Mouse (Mus musculus): ENCODE results near the gene Zfp710. TPM values are rescaled to one million over a fixed set of nuclear protein-coding genes. Genes with fewer than 3 reads are reported as not detected.
A peak's percentile ranks its signal among the peaks of the same experiment; 100 is the strongest.
"Not testable (repeated sequence)": the region's sequence is repeated elsewhere in the genome, so short reads cannot be mapped to it uniquely, and the experiment has no call there.

Gene Zfp710
- total and polyA plus RNA-seq, 2 experiments from 2014 or later: 10.7 to 33.6 TPM

DNA sequence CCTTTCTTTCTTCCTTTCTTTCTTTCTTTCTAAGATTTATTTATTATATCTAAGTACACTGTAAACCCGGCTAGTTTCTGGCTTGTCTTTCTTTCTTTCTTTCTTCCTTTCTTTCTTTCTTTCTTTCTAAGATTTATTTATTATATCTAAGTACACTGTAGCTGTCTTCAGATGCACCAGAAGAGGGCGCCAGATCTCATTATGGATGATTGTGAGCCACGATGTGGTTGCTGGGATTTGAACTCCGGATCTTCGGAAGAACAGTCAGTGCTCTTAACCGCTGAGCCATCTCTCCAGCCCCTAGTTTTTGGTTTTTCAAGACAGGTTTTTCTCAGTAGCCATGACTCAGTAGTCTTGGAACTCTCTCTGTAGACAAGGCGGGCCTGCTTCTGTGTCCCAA lies 106.7 kb downstream of the Zfp710 start:
- H3K27me3 ChIP-seq (ENCODE audit: insufficient read depth, low read length); H3K4me2 ChIP-seq (ENCODE audit: low read depth, low read length, poor library complexity, severe bottlenecking); H3K4me3 ChIP-seq (ENCODE audit: low read depth, low read length); H3K9ac ChIP-seq (replicated peaks; ENCODE audit: low read length, poor library complexity, severe bottlenecking); H3K27ac ChIP-seq (ENCODE audit: low read depth, low read length); ATAC-seq (ENCODE audit: low FRiP score); H3K9me3 ChIP-seq (ENCODE audit: low read length); H3K4me1 ChIP-seq (ENCODE audit: insufficient read depth, low read length); H3K36me3 ChIP-seq (ENCODE audit: insufficient read depth, low read length); DNase-seq (ENCODE audit: low spot score): not testable (repeated sequence)
- 70% methylated on average over 7 of the region's 7 CpGs for WGBS
- peak; percentile 54 for TF ChIP-seq CTCF (IDR thresholded peaks at IDR 0.05)

DNA sequence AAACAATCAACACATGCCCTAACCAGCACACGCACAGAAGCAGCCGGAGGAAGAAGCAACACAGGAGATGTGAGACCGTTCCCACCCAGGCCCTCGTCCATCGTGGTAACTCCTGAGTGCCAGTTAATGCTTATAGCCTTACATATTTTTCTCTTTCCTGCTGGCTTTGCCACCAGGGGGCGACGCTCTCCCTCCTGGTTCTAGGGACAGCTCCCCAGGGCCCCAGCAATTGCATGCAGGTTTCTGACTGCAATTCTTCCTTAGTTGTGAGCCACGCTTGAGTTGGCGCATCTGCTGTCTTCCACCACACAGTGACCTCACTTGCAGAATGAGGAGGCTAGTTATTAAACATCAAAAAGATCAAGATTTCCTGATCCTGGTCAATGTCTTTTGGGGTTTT lies 107.9 kb downstream of the Zfp710 start:
- 56% methylated on average over 9 of the region's 9 CpGs for WGBS
- H3K4me1 ChIP-seq (ENCODE audit: insufficient read depth, low read length): no peaks in the 10 kb centered on the region
- H3K4me3 ChIP-seq (ENCODE audit: low read depth, low read length): no peak overlapping the region
- peak; percentile 68 for DNase-seq (ENCODE audit: low spot score)
- no peak overlapping the region for H3K4me2 ChIP-seq (ENCODE audit: low read depth, low read length, poor library complexity, severe bottlenecking)
- H3K36me3 ChIP-seq (ENCODE audit: insufficient read depth, low read length): no peaks in the 10 kb centered on the region
- TF ChIP-seq CTCF (IDR thresholded peaks at IDR 0.05): peak; percentile 74
- no peak overlapping the region for H3K9ac ChIP-seq (replicated peaks; ENCODE audit: low read length, poor library complexity, severe bottlenecking)
- peaks cover 7% of the 10 kb centered on the region; the same call in 1 of the 2 replicates for H3K9me3 ChIP-seq (ENCODE audit: low read length)
- no peaks in the 10 kb centered on the region for H3K27me3 ChIP-seq (ENCODE audit: insufficient read depth, low read length)
- no peak overlapping the region for H3K27ac ChIP-seq (ENCODE audit: low read depth, low read length)
- no peak for ATAC-seq (ENCODE audit: low FRiP score)

DNA sequence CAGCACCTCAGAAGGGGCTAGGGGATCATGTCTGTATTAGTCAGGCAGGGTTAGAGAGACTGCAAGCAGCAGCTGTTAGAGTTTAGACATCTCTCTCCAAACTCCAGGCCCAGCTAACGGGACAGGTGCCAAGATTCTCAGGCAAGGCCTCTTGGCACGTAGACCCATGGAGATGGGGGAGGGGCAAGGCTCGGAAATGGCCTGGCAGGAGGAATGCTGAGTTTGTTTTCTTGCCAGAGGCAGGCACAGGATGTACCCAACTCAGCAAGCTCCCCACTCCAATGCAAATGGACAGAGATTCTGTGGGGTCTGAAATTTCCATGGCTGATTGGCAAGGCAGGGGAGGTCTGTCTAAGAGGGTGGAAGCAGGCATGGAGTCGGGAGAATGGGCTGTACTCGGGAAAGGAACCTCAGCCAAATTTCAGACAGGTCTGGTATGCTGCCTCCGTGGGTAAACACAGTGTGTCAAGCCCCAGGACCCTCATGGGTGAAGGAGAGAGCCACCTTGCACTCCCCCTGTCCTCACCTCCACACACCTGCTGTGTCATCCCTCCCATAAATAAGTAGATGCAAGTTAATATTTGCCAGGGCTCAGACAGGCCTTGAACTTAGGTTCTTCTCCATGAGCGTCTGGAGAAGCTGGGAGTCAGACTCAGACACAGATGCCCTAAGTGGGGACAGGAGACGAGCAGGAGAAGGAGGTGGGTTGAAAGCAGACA lies 110.0 kb downstream of the Zfp710 start:
- no peak for TF ChIP-seq CTCF (IDR thresholded peaks at IDR 0.05)
- H3K27me3 ChIP-seq (ENCODE audit: insufficient read depth, low read length): no peaks in the 10 kb centered on the region
- no peak overlapping the region for H3K9ac ChIP-seq (replicated peaks; ENCODE audit: low read length, poor library complexity, severe bottlenecking)
- H3K4me2 ChIP-seq (ENCODE audit: low read depth, low read length, poor library complexity, severe bottlenecking): no peak overlapping the region
- H3K4me1 ChIP-seq (ENCODE audit: insufficient read depth, low read length): no peaks in the 10 kb centered on the region
- H3K4me3 ChIP-seq (ENCODE audit: low read depth, low read length): no peak overlapping the region
- no peaks in the 10 kb centered on the region for H3K36me3 ChIP-seq (ENCODE audit: insufficient read depth, low read length)
- H3K27ac ChIP-seq (ENCODE audit: low read depth, low read length): no peak overlapping the region; the same call in 1 of the 2 replicates
- peaks cover 8% of the 10 kb centered on the region; the same call in 1 of the 2 replicates for H3K9me3 ChIP-seq (ENCODE audit: low read length)
- WGBS: 43% methylated on average over 8 of the region's 8 CpGs
- DNase-seq (ENCODE audit: low spot score) (peak; percentile 91), ATAC-seq (ENCODE audit: low FRiP score) (peak; percentile 65)

GRCm38 (mm10) chr7:80135173-80135532 lies 110.5 kb downstream of the Zfp710 start:
- no peaks in the 10 kb centered on the region for H3K4me1 ChIP-seq (ENCODE audit: insufficient read depth, low read length)
- H3K36me3 ChIP-seq (ENCODE audit: insufficient read depth, low read length): no peaks in the 10 kb centered on the region
- H3K27me3 ChIP-seq (ENCODE audit: insufficient read depth, low read length): no peaks in the 10 kb centered on the region
- H3K9me3 ChIP-seq (ENCODE audit: low read length): peaks cover 8% of the 10 kb centered on the region; the same call in 1 of the 2 replicates
- ATAC-seq (ENCODE audit: low FRiP score) (no peak), DNase-seq (ENCODE audit: low spot score) (no peak)
- no peak for TF ChIP-seq CTCF (IDR thresholded peaks at IDR 0.05)
- 86% methylated on average over 1 of the region's 1 CpGs for WGBS
- H3K4me2 ChIP-seq (ENCODE audit: low read depth, low read length, poor library complexity, severe bottlenecking): no peak overlapping the region
- no peak overlapping the region for H3K4me3 ChIP-seq (ENCODE audit: low read depth, low read length)
- H3K9ac ChIP-seq (replicated peaks; ENCODE audit: low read length, poor library complexity, severe bottlenecking): no peak overlapping the region
- no peak overlapping the region for H3K27ac ChIP-seq (ENCODE audit: low read depth, low read length)

- H3K9me3 ChIP-seq (ENCODE audit: low read length): peaks cover 8% of the 10 kb centered on the region; the same call in 1 of the 2 replicates
- WGBS: 67% methylated on average over 1 of the region's 1 CpGs
- H3K27ac ChIP-seq (ENCODE audit: low read depth, low read length): no peak overlapping the region
Observed at GRCm38 (mm10) chr7:80138375-80138774, 113.8 kb downstream of the Zfp710 start.

GRCm38 (mm10) chr7:80140815-80141214 lies 116.2 kb downstream of the Zfp710 start:
- Histone ChIP-seq H3K9ac (replicated peaks; ENCODE audit: low read length, poor library complexity, severe bottlenecking) (no peak overlapping the region), H3K9me3 (ENCODE audit: low read length) (peaks cover 8% of the 10 kb centered on the region; the same call in 1 of the 2 replicates), H3K4me1 (ENCODE audit: insufficient read depth, low read length) (no peaks in the 10 kb centered on the region), H3K27me3 (ENCODE audit: insufficient read depth, low read length) (no peaks in the 10 kb centered on the region), H3K27ac (ENCODE audit: low read depth, low read length) (no peak overlapping the region), H3K36me3 (ENCODE audit: insufficient read depth, low read length) (no peaks in the 10 kb centered on the region), H3K4me3 (ENCODE audit: low read depth, low read length) (no peak overlapping the region), H3K4me2 (ENCODE audit: low read depth, low read length, poor library complexity, severe bottlenecking) (no peak overlapping the region)
- 13% methylated on average over 9 of the region's 9 CpGs for WGBS
- ATAC-seq (ENCODE audit: low FRiP score) (peak; percentile 66; the same call in 1 of the 2 replicates), DNase-seq (ENCODE audit: low spot score) (peak; percentile 85)
- peak; percentile 87 for TF ChIP-seq CTCF (IDR thresholded peaks at IDR 0.05)

More at GRCm38 (mm10) chr7:80138375-80138774, 113.8 kb downstream of the Zfp710 start:
- H3K36me3 ChIP-seq (ENCODE audit: insufficient read depth, low read length): no peaks in the 10 kb centered on the region
- no peak for TF ChIP-seq CTCF (IDR thresholded peaks at IDR 0.05)
- H3K4me1 ChIP-seq (ENCODE audit: insufficient read depth, low read length): no peaks in the 10 kb centered on the region
- no peak overlapping the region for H3K4me2 ChIP-seq (ENCODE audit: low read depth, low read length, poor library complexity, severe bottlenecking)
- no peaks in the 10 kb centered on the region for H3K27me3 ChIP-seq (ENCODE audit: insufficient read depth, low read length)
- H3K4me3 ChIP-seq (ENCODE audit: low read depth, low read length): no peak overlapping the region
- H3K9ac ChIP-seq (replicated peaks; ENCODE audit: low read length, poor library complexity, severe bottlenecking): no peak overlapping the region
- DNase-seq (ENCODE audit: low spot score) (no peak), ATAC-seq (ENCODE audit: low FRiP score) (no peak)

Other genes with a start within 250 kb of the Zfp710 start
- 0.27 TPM in 1 of 2 replicates, not detected in the other for gene Mesp1, start 231.0 kb upstream of the Zfp710 start, total RNA-seq (2014; rRNA removed)
- 0.69 and 0.86 TPM in 2 replicates for gene Mesp1, start 231.0 kb upstream of the Zfp710 start, polyA plus RNA-seq (2015; fragmentation: Nextera tagmentation; extraction: Ambion mirVana)
- 0.52 and 0.88 TPM in 2 replicates for gene Mesp2, start 214.1 kb upstream of the Zfp710 start, total RNA-seq (2014; rRNA removed)
- gene Mesp2, start 214.1 kb upstream of the Zfp710 start, polyA plus RNA-seq (2015; fragmentation: Nextera tagmentation; extraction: Ambion mirVana): 1.4 and 1.5 TPM in 2 replicates
- gene Anpep, start 163.8 kb upstream of the Zfp710 start, total RNA-seq (2014; rRNA removed): 6.4 and 11.2 TPM in 2 replicates
- 5.1 TPM in 2 replicates for gene Anpep, start 163.8 kb upstream of the Zfp710 start, polyA plus RNA-seq (2015; fragmentation: Nextera tagmentation; extraction: Ambion mirVana)
- 38.8 and 41.4 TPM in 2 replicates for gene Ap3s2, start 104.2 kb upstream of the Zfp710 start, total RNA-seq (2014; rRNA removed)
- gene Ap3s2, start 104.2 kb upstream of the Zfp710 start, polyA plus RNA-seq (2015; fragmentation: Nextera tagmentation; extraction: Ambion mirVana): 38.6 and 40.9 TPM in 2 replicates
- 27.0 and 38.4 TPM in 2 replicates for gene Arpin, start 89.5 kb upstream of the Zfp710 start, total RNA-seq (2014; rRNA removed)
- 14.9 and 16.1 TPM in 2 replicates for gene Arpin, start 89.5 kb upstream of the Zfp710 start, polyA plus RNA-seq (2015; fragmentation: Nextera tagmentation; extraction: Ambion mirVana)
- gene Idh2, start 90.6 kb downstream of the Zfp710 start, total RNA-seq (2014; rRNA removed): 122 and 136 TPM in 2 replicates
- 115 and 124 TPM in 2 replicates for gene Idh2, start 90.6 kb downstream of the Zfp710 start, polyA plus RNA-seq (2015; fragmentation: Nextera tagmentation; extraction: Ambion mirVana)
- gene Sema4b, start 162.0 kb downstream of the Zfp710 start, total RNA-seq (2014; rRNA removed): 40.3 and 43.7 TPM in 2 replicates
- gene Sema4b, start 162.0 kb downstream of the Zfp710 start, polyA plus RNA-seq (2015; fragmentation: Nextera tagmentation; extraction: Ambion mirVana): 26.3 and 29.2 TPM in 2 replicates
- 15.2 and 22.3 TPM in 2 replicates for gene Cib1, start 208.0 kb downstream of the Zfp710 start, total RNA-seq (2014; rRNA removed)
- gene Cib1, start 208.0 kb downstream of the Zfp710 start, polyA plus RNA-seq (2015; fragmentation: Nextera tagmentation; extraction: Ambion mirVana): 30.6 and 33.7 TPM in 2 replicates
- gene Gdpgp1, start 208.1 kb downstream of the Zfp710 start, total RNA-seq (2014; rRNA removed): 5.9 and 7.4 TPM in 2 replicates
- gene Gdpgp1, start 208.1 kb downstream of the Zfp710 start, polyA plus RNA-seq (2015; fragmentation: Nextera tagmentation; extraction: Ambion mirVana): 2.5 and 2.8 TPM in 2 replicates
- 1.2 and 1.6 TPM in 2 replicates for gene Ttll13, start 221.6 kb downstream of the Zfp710 start, total RNA-seq (2014; rRNA removed)
- gene Ttll13, start 221.6 kb downstream of the Zfp710 start, polyA plus RNA-seq (2015; fragmentation: Nextera tagmentation; extraction: Ambion mirVana): 2.4 and 3.2 TPM in 2 replicates
- 50.9 and 76.4 TPM in 2 replicates for gene Ngrn, start 236.4 kb downstream of the Zfp710 start, total RNA-seq (2014; rRNA removed)
- 80.6 and 84.8 TPM in 2 replicates for gene Ngrn, start 236.4 kb downstream of the Zfp710 start, polyA plus RNA-seq (2015; fragmentation: Nextera tagmentation; extraction: Ambion mirVana)
- 25.0 and 35.4 TPM in 2 replicates for gene Vps33b, start 244.8 kb downstream of the Zfp710 start, total RNA-seq (2014; rRNA removed)
- gene Vps33b, start 244.8 kb downstream of the Zfp710 start, polyA plus RNA-seq (2015; fragmentation: Nextera tagmentation; extraction: Ambion mirVana): 15.3 and 18.3 TPM in 2 replicates